Mouse (Mus musculus): ENCODE results near the gene Platr17. TPM values are rescaled to one million over a fixed set of nuclear protein-coding genes. Genes with fewer than 3 reads are reported as not detected.
"Not testable (repeated sequence)": the region's sequence is repeated elsewhere in the genome, so short reads cannot be mapped to it uniquely, and the experiment has no call there.

The Platr17 gene
- polyA plus RNA-seq (2015; fragmentation: Nextera tagmentation; extraction: Ambion mirVana), result 0.28 and 0.49 TPM in 2 replicates

DNA sequence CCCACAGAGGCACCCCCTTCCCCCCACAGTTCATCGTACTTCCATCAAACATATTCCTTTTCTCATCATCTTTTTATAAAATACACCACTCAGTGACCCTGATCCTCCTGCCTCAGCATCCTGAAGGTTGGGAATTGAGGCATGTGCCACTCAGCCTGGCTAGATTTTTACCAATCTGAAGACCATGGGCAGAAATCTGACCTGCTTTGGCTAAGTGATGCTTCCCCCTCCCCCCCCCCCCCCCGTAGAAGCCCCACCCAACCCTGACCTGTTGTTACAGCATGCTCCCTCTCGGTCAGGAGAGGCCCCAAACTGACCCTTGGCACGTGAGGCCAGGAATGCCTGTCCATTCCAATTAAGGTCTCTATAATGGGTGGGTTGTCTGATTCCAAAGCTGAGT is at the start of gene Platr17:
TSS of gene Platr17 (plus strand) at position 301 of the 400 bp plus-strand sequence.
- H3K4me2 ChIP-seq; H3K9ac ChIP-seq; H3K36me3 ChIP-seq (ENCODE audit: poor library complexity, severe bottlenecking); H3K27me3 ChIP-seq; H3K9me3 ChIP-seq (replicated peaks); H3K4me3 ChIP-seq; H3K27ac ChIP-seq; ATAC-seq: not testable (repeated sequence)
- peaks cover 11% of the 10 kb centered on the region for H3K4me1 ChIP-seq
- WGBS, result 23% methylated on average over 3 of the region's 4 CpGs

- WGBS, result 62% methylated on average over 4 of the region's 4 CpGs
- no peak overlapping the region for H3K4me3 ChIP-seq
- no peaks in the 10 kb centered on the region for H3K4me1 ChIP-seq
- no peak overlapping the region for H3K4me2 ChIP-seq
- H3K36me3 ChIP-seq (ENCODE audit: poor library complexity, severe bottlenecking), result no peaks in the 10 kb centered on the region
- H3K27me3 ChIP-seq, result no peaks in the 10 kb centered on the region
- no peaks in the 10 kb centered on the region for H3K9me3 ChIP-seq (replicated peaks)
- no peak overlapping the region for H3K27ac ChIP-seq
- no peak overlapping the region for H3K9ac ChIP-seq
- no peak for ATAC-seq
Measured at GRCm38 (mm10) chr17:33857816-33858215, 47.1 kb upstream of the Platr17 start.

GRCm38 (mm10) chr17:33865330-33866030 is 39.5 kb upstream of the Platr17 start:
- no peak overlapping the region for H3K4me3 ChIP-seq
- no peaks in the 10 kb centered on the region for H3K36me3 ChIP-seq (ENCODE audit: poor library complexity, severe bottlenecking)
- H3K4me1 ChIP-seq, result no peaks in the 10 kb centered on the region
- no peaks in the 10 kb centered on the region for H3K27me3 ChIP-seq
- no peak overlapping the region for H3K4me2 ChIP-seq
- 43% methylated on average over 9 of the region's 9 CpGs for WGBS
- ATAC-seq, result no peak
- H3K9ac ChIP-seq, result no peak overlapping the region
- no peak overlapping the region for H3K27ac ChIP-seq
- H3K9me3 ChIP-seq (replicated peaks), result no peaks in the 10 kb centered on the region

DNA sequence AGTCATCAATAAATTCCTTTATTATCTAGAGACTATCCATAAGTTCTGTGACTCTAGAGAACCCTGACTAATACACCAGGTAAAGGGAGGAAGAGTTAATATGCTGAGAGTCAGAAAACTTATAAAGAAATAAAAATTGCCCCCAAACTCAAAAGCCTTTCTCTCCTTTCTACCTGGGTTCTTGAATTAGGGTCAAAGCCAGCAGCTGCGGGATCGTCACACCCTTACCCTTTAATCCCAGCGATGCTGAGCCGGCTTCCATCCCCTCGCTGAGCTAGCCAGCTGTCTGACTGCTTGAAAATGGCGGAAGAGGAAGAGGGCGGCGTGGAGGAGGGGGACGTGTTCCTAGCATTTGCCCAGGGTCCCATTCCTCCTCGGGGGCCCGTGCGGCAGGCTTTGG is 31.4 kb upstream of the Platr17 start, which contains the start of gene Gm7029:
TSS of gene Gm7029 (plus strand) at position 301 of the 400 bp plus-strand sequence.
- no CpG with 5 or more reads among the region's 12 CpGs for WGBS
- ATAC-seq; H3K9me3 ChIP-seq (replicated peaks); H3K9ac ChIP-seq; H3K27ac ChIP-seq; H3K4me3 ChIP-seq; H3K27me3 ChIP-seq; H3K4me2 ChIP-seq; H3K4me1 ChIP-seq: not testable (repeated sequence)
- H3K36me3 ChIP-seq (ENCODE audit: poor library complexity, severe bottlenecking), result peaks cover 33% of the 10 kb centered on the region

DNA sequence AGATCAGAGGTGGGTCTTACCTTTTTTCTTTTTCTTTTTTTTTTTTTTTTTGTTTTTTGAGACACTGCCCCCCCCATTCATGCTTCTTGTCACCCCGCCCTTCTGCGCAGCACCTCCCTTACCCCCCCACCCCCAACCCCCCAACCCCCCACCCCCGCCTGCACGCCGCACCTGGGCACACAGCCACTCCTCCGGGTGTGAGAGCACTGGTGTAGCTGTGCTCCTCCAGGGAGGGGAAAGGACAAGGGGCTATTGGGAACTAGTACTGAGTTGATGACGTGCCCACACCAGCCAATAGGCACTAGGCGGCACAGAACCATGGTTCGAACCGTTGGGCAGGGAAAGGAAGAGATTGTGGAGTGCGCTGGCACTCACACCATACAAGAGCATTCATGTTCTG is 30.5 kb upstream of the Platr17 start:
- Histone ChIP-seq H3K4me1 (no peaks in the 10 kb centered on the region), H3K4me2 (no peak overlapping the region), H3K4me3 (no peak overlapping the region), H3K27me3 (no peaks in the 10 kb centered on the region), H3K9ac (no peak overlapping the region), H3K27ac (no peak overlapping the region), H3K36me3 (ENCODE audit: poor library complexity, severe bottlenecking) (peaks cover 40% of the 10 kb centered on the region), H3K9me3 (replicated peaks) (no peaks in the 10 kb centered on the region)
- no peak for ATAC-seq
- 86% methylated on average over 9 of the region's 11 CpGs for WGBS

GRCm38 (mm10) chr17:33875797-33876196 is 29.1 kb upstream of the Platr17 start:
- H3K4me1 ChIP-seq; H3K4me3 ChIP-seq; H3K27ac ChIP-seq; H3K4me2 ChIP-seq; ATAC-seq; H3K9ac ChIP-seq; H3K27me3 ChIP-seq; H3K9me3 ChIP-seq (replicated peaks): not testable (repeated sequence)
- WGBS, result 77% methylated on average over 5 of the region's 5 CpGs
- H3K36me3 ChIP-seq (ENCODE audit: poor library complexity, severe bottlenecking), result peaks cover 51% of the 10 kb centered on the region

DNA sequence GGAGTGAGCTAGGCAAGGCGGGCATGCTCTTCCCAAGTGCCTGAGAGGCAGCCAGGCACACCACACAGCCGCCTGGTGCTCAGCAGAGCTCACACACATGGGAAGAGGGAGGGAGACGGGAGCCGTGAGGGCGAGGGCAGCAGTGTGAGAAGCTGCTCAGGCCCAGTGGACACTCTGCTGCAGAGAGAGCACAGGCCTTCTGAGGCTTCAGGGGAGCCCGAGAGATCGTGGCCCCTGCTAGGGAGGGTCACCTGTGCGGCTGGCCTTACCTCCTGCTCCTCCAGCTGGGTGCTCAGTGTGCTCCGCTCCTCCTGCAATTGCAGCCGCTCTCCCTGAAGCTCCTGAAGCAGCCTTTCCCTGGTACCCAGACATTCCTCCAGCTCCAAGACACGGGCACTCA is 20.6 kb upstream of the Platr17 start:
- peaks cover 56% of the 10 kb centered on the region for H3K36me3 ChIP-seq (ENCODE audit: poor library complexity, severe bottlenecking)
- peaks cover 17% of the 10 kb centered on the region for H3K4me1 ChIP-seq
- not testable (repeated sequence) for H3K9ac ChIP-seq; H3K9me3 ChIP-seq (replicated peaks); H3K27me3 ChIP-seq; H3K4me3 ChIP-seq; H3K4me2 ChIP-seq; H3K27ac ChIP-seq; ATAC-seq
- WGBS, result 91% methylated on average over 10 of the region's 11 CpGs

DNA sequence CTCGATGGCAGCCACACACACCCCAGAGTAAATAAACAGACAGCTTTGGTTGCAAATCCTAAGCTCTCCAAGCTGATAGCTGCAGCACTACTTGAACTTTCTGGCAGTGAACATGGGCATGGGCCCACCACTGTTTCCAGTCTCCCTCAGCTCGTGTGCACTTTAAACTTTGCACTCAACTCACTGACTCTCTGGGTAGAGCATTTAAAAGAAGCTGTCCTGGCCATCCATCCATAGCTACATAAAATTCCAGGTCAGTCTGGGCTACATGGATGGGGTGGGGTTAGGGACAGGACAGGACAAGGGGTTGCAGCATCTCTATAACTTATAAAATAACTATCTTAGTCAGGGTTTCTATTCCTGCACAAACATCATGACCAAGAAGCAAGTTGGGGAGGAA is 17.1 kb upstream of the Platr17 start:
- ATAC-seq; H3K9me3 ChIP-seq (replicated peaks); H3K27me3 ChIP-seq; H3K27ac ChIP-seq; H3K4me3 ChIP-seq: not testable (repeated sequence)
- Histone ChIP-seq H3K4me2 (peak overlapping the region; percentile 68; the same call in 1 of the 2 replicates), H3K9ac (peak overlapping the region; percentile 26; the same call in 1 of the 2 replicates), H3K4me1 (peaks cover 22% of the 10 kb centered on the region), H3K36me3 (ENCODE audit: poor library complexity, severe bottlenecking) (peaks cover 29% of the 10 kb centered on the region)
- 82% methylated on average over 2 of the region's 2 CpGs for WGBS

DNA sequence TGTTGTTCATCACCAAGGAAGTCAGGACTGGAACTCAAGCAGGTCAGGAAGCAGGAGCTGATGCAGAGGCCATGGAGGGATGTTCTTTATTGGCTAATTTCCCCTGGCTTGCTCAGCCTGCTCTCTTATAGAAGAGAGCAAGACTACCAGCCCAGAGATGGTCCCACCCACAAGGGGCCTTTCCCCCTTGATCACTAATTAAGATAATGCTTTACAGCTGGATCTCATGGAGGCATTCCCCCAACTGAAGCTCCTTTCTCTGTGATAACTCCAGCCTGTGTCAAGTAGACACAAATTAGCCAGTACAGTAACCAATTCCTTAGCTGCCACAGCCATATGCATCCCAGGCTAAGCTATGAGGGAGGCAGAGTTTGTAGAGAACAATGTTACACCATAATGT is 16.7 kb upstream of the Platr17 start:
- H3K4me2 ChIP-seq, result peak overlapping the region; percentile 68
- not testable (repeated sequence) for ATAC-seq

GRCm38 (mm10) chr17:33889941-33890532 is 14.9 kb upstream of the Platr17 start:
- H3K27me3 ChIP-seq; ATAC-seq; H3K9me3 ChIP-seq (replicated peaks): not testable (repeated sequence)
- Histone ChIP-seq H3K36me3 (ENCODE audit: poor library complexity, severe bottlenecking) (peaks cover 18% of the 10 kb centered on the region), H3K4me3 (peak overlapping the region; percentile 60), H3K4me1 (peaks cover 22% of the 10 kb centered on the region), H3K27ac (0 out of 2 replicates have a peak overlapping the region, but pooled peaks have one; percentile 31), H3K4me2 (peak overlapping the region; percentile 68), H3K9ac (peak overlapping the region; percentile 74)
- under 1% methylated on average over 37 of the region's 44 CpGs for WGBS

More for the DNA sequence above, 16.7 kb upstream of the Platr17 start:
- peak overlapping the region; percentile 60; the same call in 1 of the 2 replicates for H3K4me3 ChIP-seq
- H3K27ac ChIP-seq; H3K9ac ChIP-seq; H3K9me3 ChIP-seq (replicated peaks); H3K27me3 ChIP-seq: not testable (repeated sequence)
- peaks cover 27% of the 10 kb centered on the region for H3K36me3 ChIP-seq (ENCODE audit: poor library complexity, severe bottlenecking)
- peaks cover 22% of the 10 kb centered on the region for H3K4me1 ChIP-seq

GRCm38 (mm10) chr17:33890533-33891059 is 14.3 kb upstream of the Platr17 start, which contains the start of gene Kifc1:
Gene Kifc1 (minus strand): TSS chr17:33890661.
- 1% methylated on average over 49 of the region's 49 CpGs for WGBS
- ATAC-seq, result peak; percentile 99
- Histone ChIP-seq H3K4me3 (peak within 1 kb of the TSS; percentile 60), H3K4me1 (peaks cover 22% of the 10 kb centered on the region), H3K27ac (0 out of 2 replicates have a peak within 1 kb of the TSS, but pooled peaks have one; percentile 31), H3K27me3 (no peaks in the 10 kb centered on the region), H3K36me3 (ENCODE audit: poor library complexity, severe bottlenecking) (peaks cover 15% of the 10 kb centered on the region), H3K9me3 (replicated peaks) (no peaks in the 10 kb centered on the region), H3K4me2 (peak within 1 kb of the TSS; percentile 68), H3K9ac (peak within 1 kb of the TSS; percentile 74)

GRCm38 (mm10) chr17:33891357-33891756 is 13.6 kb upstream of the Platr17 start:
- Histone ChIP-seq H3K27ac (no peak overlapping the region), H3K4me1 (peaks cover 22% of the 10 kb centered on the region), H3K4me2 (no peak overlapping the region), H3K4me3 (no peak overlapping the region), H3K27me3 (no peaks in the 10 kb centered on the region), H3K9ac (no peak overlapping the region), H3K9me3 (replicated peaks) (no peaks in the 10 kb centered on the region), H3K36me3 (ENCODE audit: poor library complexity, severe bottlenecking) (peaks cover 7% of the 10 kb centered on the region)
- no peak for ATAC-seq
- WGBS, result 59% methylated on average over 2 of the region's 2 CpGs

Measured in forebrain, embryonic 13.5 days (tissue).